Mouse (Mus musculus): Measurements from ENCODE around the gene Stab1.

The Stab1 gene

DNA sequence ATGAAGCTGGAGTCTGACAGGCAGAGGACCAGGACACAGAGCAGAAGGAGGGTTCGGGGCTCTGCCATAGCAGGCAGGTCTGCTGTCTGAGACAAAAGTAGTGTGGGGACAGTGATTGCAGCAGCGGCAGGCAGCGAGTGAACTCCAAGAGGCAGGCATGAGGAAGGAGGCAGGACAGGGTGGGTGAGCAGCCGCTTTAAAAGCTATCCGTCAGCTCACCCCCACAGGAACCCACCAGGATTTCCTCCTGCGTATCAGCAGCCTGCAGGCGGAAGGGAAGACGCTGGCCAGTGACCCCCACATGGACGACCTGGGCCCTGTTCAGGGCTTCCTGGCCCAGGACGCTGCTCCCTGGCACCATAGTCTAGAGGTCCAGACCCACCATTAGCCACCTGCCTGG lies at the start of gene Stab1:
Stab1 (minus strand) TSS at position 217 of the 400 bp plus-strand sequence.
- DNase-seq, result peak; percentile 61 to 72

DNA sequence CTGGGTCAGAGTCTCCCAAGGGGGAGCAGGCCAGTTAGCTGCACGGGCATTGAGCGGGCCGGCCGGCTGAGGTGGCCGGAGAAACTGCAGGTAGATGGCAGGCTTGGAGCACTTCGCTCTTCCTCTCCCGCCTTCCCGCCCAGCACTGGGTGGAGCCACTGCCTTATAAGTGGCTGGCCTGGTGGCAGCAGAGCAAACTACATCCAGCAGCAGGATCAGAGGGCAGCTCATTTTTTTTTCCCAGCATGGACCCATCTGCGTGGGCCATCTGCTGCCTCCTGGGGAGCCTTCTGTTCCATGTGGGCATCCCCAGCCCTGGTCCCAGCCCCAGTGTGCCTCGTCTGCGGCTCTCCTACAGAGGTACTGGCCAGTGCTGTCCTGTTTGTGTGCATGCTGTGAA lies 49.2 kb upstream of the Stab1 start, which contains the start of gene Sema3g:
Sema3g (plus strand) TSS at position 195 of the 400 bp plus-strand sequence.
- DNase-seq, result peak; percentile 83 to 89

DNA sequence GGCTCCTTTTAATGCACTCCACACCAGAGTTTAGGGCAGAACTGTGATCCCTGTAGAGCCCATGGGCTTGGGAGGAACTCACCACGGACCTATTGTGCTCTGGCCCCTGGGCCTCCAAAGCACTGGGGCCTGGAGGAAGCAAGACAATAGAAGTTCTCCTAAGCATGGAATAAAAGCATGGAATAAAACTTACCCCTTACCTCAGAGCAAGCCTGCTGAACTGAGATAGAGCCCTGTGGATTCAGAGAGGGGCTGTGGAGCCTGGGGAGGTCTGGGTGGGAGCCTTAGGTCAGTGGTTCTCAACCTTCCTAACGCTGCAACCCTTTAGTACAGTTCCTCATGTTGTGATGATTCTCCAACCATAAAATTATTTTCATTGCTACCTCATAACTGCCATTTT lies 48.4 kb upstream of the Stab1 start, which contains the start of gene Nisch:
Nisch (minus strand) TSS at position 101 of the 400 bp plus-strand sequence.
- no peak for DNase-seq

DNA sequence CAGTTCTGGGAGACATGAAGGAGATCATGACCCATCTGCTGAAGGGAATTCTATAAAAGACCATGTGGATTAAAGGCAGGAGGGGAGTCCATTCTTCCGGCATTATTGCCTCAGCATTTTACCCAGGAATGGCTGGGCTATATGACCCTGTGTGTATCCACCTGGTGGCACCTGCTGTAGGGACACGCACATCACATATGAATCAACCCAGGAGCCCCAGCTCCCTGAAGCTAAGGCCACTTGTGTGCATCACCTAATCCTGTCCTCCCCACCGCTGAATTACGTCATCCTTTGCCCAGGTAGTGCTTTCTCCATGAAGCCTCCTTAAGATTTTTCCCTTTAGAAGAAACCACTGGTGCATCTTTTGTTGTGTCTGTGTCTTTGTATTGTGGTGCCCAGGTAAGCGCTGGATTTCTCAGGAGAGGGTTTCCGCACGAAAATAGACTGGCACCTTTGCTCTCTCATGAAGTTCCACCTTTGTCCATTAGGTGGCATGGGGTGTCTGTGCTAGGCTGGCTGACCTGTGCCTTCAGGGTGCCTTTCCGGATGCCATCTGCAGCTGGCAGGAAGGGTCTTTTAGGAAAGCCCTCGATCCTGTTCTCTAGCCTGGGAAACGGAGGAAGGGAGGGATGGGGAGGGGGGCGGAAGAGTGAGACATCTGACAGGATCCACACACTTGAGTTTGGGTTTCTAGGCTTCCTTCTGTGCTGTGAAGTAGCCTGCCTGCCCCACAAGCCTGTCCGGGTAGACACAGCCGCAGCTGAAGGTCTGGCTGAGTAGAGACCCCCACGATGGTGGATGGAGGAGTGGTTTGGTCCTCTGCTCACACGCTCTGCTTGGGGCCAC lies 46.9 kb upstream of the Stab1 start:
- DNase-seq, result peak; percentile 60 to 78

DNA sequence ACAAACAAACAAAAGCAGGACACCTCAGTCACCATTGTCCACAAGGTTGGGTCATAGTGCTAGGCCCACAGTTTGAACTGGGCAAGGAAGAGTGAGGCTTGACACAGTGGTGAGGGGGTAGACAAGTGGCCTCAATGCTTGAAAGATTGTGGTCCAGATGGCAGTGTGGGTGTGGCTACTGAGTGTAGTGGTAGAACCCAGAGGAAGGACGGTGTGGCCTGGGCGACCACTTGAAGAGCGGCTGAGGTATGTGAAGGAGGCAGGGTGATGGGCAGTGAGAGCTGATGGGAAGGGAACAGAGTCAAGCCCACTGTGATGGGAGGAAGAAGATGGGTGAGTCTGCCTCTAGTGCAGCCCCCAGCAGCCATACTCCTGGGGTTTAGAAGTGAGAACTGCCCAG lies 46.2 kb upstream of the Stab1 start:
- DNase-seq, result no peak

DNA sequence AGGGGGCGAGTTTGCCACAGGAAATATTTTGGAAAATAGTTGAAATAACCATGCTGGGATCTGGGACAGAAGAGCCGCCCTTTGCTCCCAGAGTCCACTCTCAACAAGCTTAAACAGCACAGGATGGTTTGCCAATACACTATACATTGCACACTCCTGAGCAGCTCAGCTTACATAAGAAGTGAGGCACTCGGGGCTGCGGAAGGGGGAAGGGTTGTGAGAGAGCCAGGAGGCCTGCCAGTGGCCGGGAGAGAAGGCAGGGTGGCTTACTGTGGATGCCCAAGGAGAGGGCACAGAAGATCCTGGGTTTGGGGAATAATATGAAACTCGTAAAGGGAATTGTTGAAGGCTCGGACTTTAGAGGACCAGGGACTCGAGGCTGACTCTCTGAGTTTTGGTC lies 45.4 kb upstream of the Stab1 start:
- no peak for DNase-seq

DNA sequence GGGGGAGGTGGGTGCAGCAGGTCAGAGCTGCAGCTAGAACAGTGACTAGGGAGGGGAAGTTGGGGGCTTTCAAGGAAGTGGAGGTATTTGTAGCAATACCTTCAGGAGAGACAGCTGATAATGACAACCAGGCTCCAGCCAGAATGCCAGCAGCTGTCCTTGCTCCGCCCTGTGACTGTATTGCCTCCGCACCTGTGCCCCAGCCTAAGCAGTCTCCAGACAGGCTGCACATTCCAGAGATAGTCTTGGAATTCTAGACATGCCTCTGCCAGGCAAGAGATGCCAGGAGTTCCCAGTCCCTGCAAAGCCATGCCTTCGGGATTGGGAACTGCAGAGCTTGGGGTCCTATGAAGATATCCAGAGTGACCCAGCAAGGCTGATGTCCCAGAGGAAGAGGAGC lies 44.1 kb upstream of the Stab1 start:
- no peak for DNase-seq

DNA sequence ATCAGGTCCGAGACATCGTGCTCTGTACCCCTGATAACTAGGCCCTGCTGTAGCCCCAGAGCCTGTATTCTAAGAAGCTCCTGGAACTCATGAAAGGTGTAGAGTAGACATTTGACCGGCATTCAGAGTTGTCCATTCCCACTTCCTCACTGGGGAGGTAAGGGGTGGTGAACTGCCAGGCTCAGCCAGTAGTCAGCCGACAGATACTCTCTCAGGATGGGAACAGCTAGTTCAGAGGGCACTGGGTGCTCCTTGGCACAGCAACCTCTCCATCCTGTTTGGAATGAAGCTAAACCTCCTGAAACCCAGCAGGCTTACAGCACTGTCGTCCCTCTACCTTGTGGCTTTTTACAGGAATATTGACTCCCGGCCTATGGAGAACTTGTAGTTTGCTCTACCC lies 43.4 kb upstream of the Stab1 start:
- DNase-seq, result no peak

DNA sequence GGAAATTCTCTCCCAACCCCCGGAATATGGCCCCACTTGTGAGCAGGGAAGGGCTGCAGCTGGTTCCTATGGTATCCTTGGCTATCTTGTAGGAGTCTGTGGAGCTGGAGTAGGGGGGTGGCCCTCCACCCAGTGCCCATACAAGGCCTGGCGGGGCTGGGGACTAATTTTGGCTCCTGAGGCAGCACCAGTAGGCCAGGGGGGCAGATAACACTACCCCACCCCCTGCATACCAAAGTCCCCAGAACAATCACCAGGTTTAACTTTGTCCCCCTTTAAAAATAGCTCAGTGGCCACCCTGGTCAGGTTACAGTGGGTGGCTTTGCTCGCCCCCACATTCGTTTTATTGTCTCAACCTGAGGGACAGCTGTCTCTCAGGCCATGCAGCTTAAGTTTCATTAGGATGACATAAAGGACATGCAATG lies 40.7 kb upstream of the Stab1 start:
- DNase-seq, result no peak

DNA sequence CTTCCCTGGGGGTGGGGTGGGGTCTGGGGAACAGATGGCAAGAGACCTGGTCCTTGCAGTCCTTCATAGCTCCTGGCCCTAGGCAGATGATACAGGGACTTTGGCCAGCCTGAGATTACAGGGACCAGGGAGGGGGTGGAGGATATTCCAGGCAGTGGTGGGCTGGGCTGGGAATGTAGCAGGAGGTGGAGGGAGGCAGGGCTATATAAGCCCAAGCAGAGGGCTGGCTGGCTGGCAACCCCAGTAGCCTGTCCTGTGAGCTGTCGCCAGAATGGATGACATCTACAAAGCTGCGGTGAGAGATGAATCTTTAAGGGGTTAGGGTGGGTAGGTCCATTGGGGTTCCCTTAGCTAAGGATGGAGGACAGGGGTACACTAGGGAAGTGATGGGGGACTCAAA lies 39.6 kb upstream of the Stab1 start, which contains the start of gene Tnnc1:
Tnnc1 (plus strand) TSS at position 229 of the 400 bp plus-strand sequence.
- no peak for DNase-seq

DNA sequence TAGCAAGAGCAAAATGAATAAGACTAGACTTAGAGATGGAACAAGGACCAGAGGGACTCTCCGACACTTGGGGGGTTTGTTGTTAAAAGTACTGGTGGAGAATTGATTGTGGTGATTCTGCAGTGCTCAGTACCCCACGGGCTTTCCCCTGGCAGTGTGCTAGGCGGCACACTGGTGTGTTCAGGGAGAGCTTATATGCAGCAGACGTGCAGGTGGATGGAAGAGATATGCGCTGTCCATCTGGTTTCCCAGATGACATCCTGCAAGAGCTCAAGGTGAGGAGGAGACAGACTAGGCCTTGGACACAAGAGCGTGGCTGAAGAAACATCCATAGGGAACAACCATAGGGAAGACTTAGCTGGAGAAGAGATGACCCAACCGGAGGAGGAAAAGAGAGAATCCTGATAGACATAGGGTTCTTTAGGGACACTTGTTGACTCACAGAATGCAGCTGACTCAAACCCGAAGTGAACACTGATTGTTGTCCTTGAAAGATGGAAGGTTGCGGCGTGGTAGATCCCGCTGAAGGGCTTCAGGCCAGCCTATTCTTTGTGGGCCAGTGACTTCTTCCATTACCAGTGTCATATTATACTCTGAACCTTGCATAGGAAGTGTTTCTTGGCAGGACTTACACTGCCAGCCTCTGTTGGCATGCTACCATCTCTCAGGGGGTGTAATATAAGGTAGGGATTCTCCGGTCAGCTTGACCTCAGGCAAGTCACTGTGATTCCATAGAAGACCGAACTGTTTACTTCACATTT lies 38.8 kb upstream of the Stab1 start:
- no peak for DNase-seq

DNA sequence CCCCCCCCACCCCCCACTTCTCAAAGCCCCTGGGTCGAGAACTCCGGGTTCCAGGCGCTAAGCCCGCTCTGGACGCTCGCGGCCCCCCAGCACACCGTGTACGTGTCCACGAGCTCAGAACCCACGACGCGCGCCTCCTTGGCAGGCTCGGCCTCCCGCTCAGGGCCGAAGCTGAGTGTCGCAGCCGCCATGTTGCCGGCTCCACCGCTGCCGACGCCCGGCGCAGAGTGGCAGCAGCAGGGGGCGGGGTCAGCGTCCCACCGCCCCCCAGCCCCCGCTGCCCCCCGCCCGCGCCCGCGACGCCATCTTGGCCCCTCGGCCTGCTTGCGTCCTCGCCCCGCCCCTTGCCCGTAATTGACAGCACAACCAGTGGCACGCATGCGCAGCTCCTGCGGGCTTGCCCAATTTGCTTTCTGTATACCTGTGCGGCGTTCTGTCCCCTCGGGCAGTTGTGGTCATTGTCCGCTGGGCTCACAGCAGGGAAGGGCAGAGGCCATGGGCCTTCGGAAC lies 38.1 kb upstream of the Stab1 start:
- peak; percentile 95 to 97 for DNase-seq

DNA sequence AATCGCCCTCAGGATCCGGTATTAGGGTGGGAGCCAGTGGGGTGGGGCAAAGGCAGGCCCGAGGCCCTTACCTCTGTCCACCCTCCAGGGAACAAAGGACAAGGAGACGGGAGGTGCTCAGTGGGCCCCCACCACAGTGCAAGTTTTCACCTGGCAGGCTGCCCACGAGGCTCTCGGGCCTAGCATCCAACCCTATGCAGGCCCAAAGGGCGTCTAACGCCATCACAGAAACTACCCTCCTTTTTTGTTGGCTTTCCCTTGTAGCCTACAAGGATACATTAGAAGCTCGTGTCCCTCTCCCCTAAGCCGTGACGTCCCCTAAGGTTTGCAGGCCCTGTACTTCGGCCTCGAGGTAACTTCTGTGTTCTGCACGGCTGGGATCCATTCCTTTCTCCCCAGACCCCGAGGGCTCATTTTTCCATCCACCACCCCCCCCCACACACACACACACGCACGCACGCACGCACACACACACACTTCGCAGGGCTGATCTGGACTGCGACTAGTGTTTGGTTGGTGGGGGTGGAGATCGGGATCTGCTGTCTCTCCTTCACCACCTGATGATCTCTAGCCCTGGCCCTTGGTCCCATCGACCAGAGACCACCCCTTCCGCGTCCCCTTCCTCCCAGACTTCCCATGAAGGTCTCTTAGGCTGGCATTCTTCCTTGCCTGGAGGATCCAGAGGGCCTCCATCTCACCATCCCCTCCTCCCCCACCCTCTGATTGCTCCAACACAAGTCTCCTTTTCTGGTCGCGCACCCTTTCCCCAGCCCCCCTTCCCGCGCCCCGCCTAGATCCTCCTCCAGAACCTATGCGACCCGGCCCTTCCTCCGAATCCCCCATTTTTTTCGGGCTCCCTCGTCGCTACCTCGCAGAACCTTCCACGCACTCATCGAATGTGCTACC lies 37.4 kb upstream of the Stab1 start:
- peak; percentile 45 to 51 for DNase-seq

DNA sequence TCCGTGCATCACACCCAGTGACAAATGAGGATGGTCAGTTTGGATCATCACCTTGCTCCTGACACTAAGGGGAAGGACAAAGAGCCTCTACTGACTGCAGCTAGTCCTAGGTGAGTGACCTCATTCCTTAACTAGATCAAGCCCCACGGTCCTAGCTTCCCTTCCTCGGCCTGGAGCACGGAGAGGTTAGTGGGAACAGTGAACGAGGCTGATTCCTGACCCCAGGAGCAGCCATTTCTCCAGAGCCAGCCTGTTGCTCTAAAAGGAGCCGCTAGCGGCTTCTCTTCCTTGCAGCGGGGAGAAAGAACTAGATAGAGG lies 36.8 kb upstream of the Stab1 start:
- DNase-seq, result no peak

DNA sequence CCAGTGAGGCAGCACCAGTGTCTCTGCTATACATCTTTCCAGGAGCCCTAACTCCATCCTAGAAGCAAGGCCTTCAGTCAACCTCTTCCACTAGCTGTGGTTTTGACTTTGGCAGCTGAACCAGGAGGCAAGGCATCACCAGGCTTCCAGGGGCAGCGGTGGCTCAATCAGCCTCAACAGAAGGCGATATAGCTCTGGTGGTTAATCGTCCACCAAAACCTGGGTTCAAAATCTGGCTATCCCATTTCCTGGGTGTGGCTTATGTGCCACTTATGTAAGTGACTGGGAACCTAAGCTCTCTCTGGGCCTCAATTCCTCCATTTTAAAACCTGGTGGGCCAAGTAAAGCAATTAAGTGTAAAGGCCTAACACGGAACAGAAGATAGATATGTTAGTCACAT lies 36.4 kb upstream of the Stab1 start:
- DNase-seq, result no peak

DNA sequence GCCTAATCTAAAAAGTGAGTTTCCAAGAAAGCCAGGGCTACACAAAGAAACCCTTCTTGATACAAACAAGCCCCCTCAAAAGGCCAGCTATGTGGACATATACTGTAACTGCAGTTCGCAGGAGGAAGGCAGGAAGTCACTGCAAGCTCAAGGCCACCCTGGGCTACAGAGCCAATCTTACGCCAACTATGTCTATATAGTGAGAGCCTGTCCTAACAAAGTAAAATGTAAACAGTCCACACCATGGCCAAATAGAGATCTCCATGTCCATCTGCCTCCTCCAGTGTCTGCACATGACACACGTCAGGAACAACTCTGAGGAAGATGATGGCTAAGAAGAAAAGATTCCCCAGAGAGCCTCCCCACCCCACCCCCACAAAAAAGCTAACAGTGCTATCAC lies 31.6 kb upstream of the Stab1 start:
- no peak for DNase-seq

DNA sequence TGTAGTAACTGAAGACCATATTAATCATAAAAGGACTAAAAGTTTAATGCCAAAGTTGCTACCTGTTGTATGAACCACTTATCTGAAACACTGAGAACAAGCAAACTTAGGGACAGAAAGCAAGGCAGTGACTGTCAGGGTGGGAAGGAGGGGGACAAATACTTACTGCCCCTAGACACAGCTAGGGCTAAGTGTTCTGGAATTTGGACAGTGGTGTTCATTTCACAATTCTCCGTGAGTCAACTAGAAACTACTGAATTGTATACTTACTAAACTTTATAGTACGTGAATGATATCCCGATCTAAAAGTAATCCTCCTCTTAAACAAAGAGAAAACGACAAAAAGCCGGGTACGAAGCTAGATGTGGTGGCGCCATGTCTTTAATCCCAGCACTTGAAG lies 31.2 kb upstream of the Stab1 start:
- DNase-seq, result no peak

DNA sequence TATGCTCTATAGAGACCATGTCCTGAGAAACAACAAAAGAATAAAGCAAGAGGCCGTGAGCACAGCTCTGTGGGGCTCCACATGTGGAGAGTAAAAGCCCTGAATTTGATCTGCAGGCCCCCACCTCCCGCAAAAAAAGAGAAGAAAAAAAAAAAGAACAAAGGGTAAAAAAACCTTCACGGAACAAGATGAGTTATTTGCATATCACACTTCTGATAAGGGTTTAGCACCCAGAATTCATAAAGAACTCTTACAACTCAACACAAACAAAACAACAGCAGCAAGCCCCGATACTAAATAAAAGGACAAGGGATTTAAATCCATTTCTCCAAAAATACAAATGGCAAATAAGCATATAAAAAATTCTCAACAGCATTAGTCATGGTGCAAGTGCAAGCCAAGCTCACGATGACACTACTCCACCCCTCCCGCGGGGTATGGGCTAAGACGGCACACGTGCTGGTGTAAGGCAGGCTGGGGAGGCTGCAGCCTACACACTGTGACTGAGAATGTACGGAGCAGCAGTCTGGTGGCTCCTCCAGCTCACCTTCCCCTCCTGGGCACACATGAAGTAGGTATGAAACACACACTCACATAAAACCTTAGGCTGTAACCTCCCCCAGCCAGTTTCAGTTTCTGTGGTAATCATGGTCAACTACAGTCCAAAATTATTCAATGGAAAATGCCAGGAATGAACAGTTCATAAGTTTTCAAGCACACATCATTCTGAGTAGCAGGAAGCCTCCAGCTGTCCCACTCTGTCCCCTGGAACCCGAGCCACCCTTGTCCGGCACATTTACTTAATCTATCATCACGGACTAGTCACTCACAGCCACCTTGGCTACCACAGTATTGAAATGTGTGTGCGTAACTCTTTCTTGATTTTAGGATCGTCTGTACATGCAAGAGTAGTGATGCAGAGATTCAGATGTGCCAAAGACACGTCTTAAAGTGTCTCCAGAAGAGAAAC lies 29.4 kb upstream of the Stab1 start:
- peak; percentile 53 for DNase-seq

DNA sequence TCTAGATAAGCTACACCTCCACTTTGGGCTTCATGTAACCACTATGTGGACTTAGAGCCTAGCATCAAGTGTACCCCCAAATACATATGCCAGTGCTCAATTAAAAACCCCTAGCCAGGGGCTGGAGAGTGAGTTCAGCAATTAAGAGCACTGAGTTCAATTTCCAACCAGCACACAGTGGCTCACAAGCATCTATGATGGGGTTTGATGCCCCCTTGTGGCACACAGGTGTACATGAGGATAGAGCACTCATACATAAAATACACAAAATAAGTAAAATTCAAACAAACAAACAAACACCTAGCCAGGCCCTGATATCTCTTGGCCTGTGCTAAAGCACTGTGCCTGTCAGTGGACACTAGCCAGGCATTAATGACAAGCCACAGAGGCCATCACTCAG lies 27.5 kb upstream of the Stab1 start:
- no peak for DNase-seq

DNA sequence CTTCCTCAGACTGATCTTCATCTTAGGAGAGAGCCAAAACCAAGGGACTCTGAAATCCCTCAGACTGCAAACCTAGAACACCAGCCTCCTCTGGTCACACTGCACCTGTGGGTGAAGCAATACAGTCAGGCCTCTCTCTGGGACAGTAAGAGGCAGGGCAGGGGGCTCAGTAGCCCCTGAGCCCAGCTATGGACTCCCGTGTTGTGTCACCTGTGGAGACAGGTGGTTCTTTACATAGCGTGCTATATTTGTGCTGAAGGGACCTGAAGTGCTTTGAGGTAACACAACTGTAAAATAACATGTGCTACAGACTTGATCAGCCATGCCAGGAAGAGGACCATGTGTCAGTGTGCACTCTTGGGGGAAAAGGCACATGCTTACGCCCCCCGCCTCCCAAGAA lies 27.1 kb upstream of the Stab1 start:
- DNase-seq, result no peak

DNA sequence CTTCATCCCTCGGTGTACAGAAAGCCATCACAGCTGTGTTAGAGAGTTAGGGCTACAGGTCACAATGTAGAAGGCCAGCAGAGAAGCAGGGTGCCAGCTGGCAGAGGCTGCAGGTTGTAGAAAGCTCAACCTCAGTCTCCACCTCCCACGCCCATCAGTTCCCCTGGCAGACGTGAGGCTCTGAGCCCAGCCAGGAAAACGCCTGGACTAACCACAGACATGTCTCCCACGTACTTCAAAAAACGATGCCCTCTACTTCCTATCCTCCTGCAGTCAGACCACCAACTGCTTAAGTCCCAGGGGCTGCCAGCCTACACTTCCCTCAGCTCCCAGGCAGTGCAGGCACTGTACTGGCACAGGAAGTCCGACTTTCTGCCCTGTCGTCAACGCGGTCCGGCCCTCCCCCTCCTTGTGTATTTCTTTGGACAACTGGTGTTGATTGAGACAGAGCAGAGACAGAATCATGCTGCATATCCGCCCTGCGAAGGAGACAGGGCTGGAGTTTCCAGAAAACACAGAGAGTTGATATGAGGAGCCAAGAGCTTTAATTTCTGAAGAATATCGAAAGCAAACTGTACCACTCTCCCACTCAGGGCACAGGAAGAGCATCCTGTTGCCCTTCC lies 26.6 kb upstream of the Stab1 start:
- peak; percentile 81 to 84 for DNase-seq

All from lung, adult 18-20 months (tissue).